Mouse (Mus musculus): ENCODE measurements around the gene Inpp4b. TPM values are rescaled to one million over a fixed set of nuclear protein-coding genes. Genes with fewer than 3 reads are reported as not detected.

The Inpp4b gene
- total and polyA plus RNA-seq, 3 experiments: 7.3 to 73.4 (median 68.9) TPM

DNA sequence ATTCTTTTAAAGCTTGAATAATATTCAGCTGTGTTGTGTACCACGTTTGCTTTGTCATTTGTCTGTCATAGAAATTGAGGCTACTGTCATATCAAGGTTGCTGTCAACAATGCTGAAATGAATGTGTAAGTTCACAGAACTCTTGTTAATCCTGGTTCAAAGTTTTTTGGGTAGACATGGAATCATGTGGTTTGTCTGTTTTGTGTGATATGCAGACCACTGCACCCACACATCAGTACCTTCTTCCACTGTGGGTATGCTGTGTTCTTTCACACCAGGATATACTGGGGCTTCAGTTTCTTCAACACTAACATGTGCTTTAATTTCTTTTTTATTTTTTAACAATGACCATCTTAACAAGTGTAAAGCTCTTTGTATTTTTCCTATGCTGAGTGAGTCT is 220.0 kb downstream of the Inpp4b start:
- H3K4me3 ChIP-seq: no peak overlapping the region
- WGBS: 52% methylated on average over 1 of the region's 1 CpGs
- no peak for DNase-seq
- H3K79me2 ChIP-seq (replicated peaks; ENCODE audit: control insufficient read depth, insufficient read depth, low read length): no peaks in the 10 kb centered on the region
- H3K36me3 ChIP-seq (ENCODE audit: control insufficient read depth, insufficient read depth, low read length): no peaks in the 10 kb centered on the region
- no peaks in the 10 kb centered on the region for H3K4me1 ChIP-seq (ENCODE audit: control insufficient read depth, insufficient read depth, low read length)
- H3K27me3 ChIP-seq (ENCODE audit: control insufficient read depth, insufficient read depth, low read length): no peaks in the 10 kb centered on the region
- TF ChIP-seq CTCF (IDR thresholded peaks at IDR 0.05) (no peak), EP300 (IDR thresholded peaks at IDR 0.05; ENCODE audit: insufficient read depth, low read depth, low read length) (no peak), POLR2A (IDR thresholded peaks at IDR 0.05; ENCODE audit: insufficient read depth, low read depth, low read length) (no peak)
- H3K27ac ChIP-seq: no peak overlapping the region
- no peak overlapping the region for H3K9ac ChIP-seq (ENCODE audit: low read depth, low read length)
- intact Hi-C loops (cut with DNase I): no loop called here

GRCm38 (mm10) chr8:81565484-81565883 is 223.1 kb downstream of the Inpp4b start:
- Histone ChIP-seq H3K27ac (no peak overlapping the region), H3K9ac (ENCODE audit: low read depth, low read length) (no peak overlapping the region), H3K27me3 (ENCODE audit: control insufficient read depth, insufficient read depth, low read length) (no peaks in the 10 kb centered on the region), H3K4me1 (ENCODE audit: control insufficient read depth, insufficient read depth, low read length) (no peaks in the 10 kb centered on the region), H3K4me3 (no peak overlapping the region), H3K79me2 (replicated peaks; ENCODE audit: control insufficient read depth, insufficient read depth, low read length) (no peaks in the 10 kb centered on the region), H3K36me3 (ENCODE audit: control insufficient read depth, insufficient read depth, low read length) (no peaks in the 10 kb centered on the region)
- TF ChIP-seq EP300 (IDR thresholded peaks at IDR 0.05; ENCODE audit: insufficient read depth, low read depth, low read length): no peak
- DNase-seq: no peak
- WGBS: 85% methylated on average over 4 of the region's 4 CpGs
- intact Hi-C loops (cut with DNase I): no loop called here

- Histone ChIP-seq H3K27ac (no peak overlapping the region), H3K27me3 (ENCODE audit: control insufficient read depth, insufficient read depth, low read length) (no peaks in the 10 kb centered on the region), H3K79me2 (replicated peaks; ENCODE audit: control insufficient read depth, insufficient read depth, low read length) (no peaks in the 10 kb centered on the region), H3K36me3 (ENCODE audit: control insufficient read depth, insufficient read depth, low read length) (no peaks in the 10 kb centered on the region), H3K4me1 (ENCODE audit: control insufficient read depth, insufficient read depth, low read length) (no peaks in the 10 kb centered on the region), H3K9ac (ENCODE audit: low read depth, low read length) (no peak overlapping the region), H3K4me3 (no peak overlapping the region)
- 95% methylated on average over 1 of the region's 1 CpGs for WGBS
- DNase-seq: no peak
- intact Hi-C loops (cut with DNase I): no loop called here
- TF ChIP-seq CTCF (IDR thresholded peaks at IDR 0.05): no peak
- TF ChIP-seq POLR2A (IDR thresholded peaks at IDR 0.05; ENCODE audit: insufficient read depth, low read depth, low read length): no peak
- no peak for TF ChIP-seq EP300 (IDR thresholded peaks at IDR 0.05; ENCODE audit: insufficient read depth, low read depth, low read length)
These were observed 230.2 kb downstream of the Inpp4b start for GRCm38 (mm10) chr8:81572319-81573104.

GRCm38 (mm10) chr8:81575268-81575917 is 233.0 kb downstream of the Inpp4b start:
- no peaks in the 10 kb centered on the region for H3K79me2 ChIP-seq (replicated peaks; ENCODE audit: control insufficient read depth, insufficient read depth, low read length)
- no peak overlapping the region for H3K27ac ChIP-seq
- DNase-seq: no peak
- no peak overlapping the region for H3K4me3 ChIP-seq
- H3K4me1 ChIP-seq (ENCODE audit: control insufficient read depth, insufficient read depth, low read length): no peaks in the 10 kb centered on the region
- intact Hi-C loops (cut with DNase I): no loop called here
- H3K27me3 ChIP-seq (ENCODE audit: control insufficient read depth, insufficient read depth, low read length): no peaks in the 10 kb centered on the region
- WGBS: 84% methylated on average over 3 of the region's 3 CpGs
- no peaks in the 10 kb centered on the region for H3K36me3 ChIP-seq (ENCODE audit: control insufficient read depth, insufficient read depth, low read length)
- no peak overlapping the region for H3K9ac ChIP-seq (ENCODE audit: low read depth, low read length)
- TF ChIP-seq EP300 (IDR thresholded peaks at IDR 0.05; ENCODE audit: insufficient read depth, low read depth, low read length) (no peak), POLR2A (IDR thresholded peaks at IDR 0.05; ENCODE audit: insufficient read depth, low read depth, low read length) (no peak), CTCF (IDR thresholded peaks at IDR 0.05) (no peak)

DNA sequence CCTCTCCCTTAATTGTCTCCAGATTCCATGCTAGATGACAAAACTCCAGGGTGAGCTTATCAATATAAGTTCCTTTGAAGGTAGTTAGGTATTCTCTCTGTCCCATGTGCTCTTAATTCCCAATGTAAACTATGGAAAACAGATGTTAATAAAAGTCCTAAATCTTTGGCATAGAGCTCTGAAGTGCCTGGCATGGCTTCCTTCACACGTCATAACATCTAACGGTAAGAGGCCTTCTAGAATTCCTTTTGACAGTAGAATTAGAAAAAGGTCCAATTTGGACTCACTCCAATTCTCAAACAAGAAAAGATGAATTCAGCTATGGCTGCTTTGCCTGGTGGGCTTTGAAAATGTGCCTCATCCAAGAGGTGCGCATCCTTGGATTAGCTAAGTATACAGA is 236.6 kb downstream of the Inpp4b start:
- Histone ChIP-seq H3K79me2 (replicated peaks; ENCODE audit: control insufficient read depth, insufficient read depth, low read length) (no peaks in the 10 kb centered on the region), H3K9ac (ENCODE audit: low read depth, low read length) (no peak overlapping the region), H3K36me3 (ENCODE audit: control insufficient read depth, insufficient read depth, low read length) (no peaks in the 10 kb centered on the region), H3K27ac (no peak overlapping the region), H3K27me3 (ENCODE audit: control insufficient read depth, insufficient read depth, low read length) (no peaks in the 10 kb centered on the region), H3K4me1 (ENCODE audit: control insufficient read depth, insufficient read depth, low read length) (no peaks in the 10 kb centered on the region), H3K4me3 (no peak overlapping the region)
- intact Hi-C loops (cut with DNase I): no loop called here
- DNase-seq: no peak
- WGBS: 63% methylated on average over 3 of the region's 3 CpGs
- TF ChIP-seq POLR2A (IDR thresholded peaks at IDR 0.05; ENCODE audit: insufficient read depth, low read depth, low read length) (no peak), CTCF (IDR thresholded peaks at IDR 0.05) (no peak), EP300 (IDR thresholded peaks at IDR 0.05; ENCODE audit: insufficient read depth, low read depth, low read length) (no peak)

DNA sequence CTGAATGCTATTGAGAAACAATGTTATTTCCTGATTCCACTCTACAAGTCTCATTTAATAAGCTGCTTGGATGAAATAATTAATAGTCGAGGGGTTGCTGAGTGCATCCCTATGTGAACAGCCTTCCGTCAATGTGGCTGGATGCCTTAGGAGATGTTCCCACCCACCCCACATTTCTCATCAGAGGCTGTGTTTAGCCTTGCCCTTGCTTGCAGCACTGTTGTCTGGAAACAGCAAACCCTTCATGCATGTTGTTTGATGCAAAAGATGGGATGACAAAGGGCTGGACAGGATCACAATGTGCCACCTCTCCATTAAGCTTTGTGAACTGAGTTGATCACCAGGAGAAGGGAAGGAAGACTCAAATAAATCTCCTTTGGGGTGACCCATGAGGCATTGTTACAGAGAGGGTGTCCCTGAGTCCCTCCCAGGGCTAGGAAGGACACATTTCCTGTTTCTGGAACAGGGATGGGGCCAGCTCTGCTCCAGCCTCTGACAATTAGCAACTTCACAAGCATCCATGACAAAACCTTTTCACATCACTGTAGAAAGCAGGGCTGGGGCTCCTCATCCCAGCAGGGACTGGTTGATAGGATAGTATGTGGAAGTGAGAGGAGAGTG is 239.6 kb downstream of the Inpp4b start:
- no peak for DNase-seq
- no peak overlapping the region for H3K4me3 ChIP-seq
- H3K9ac ChIP-seq (ENCODE audit: low read depth, low read length): no peak overlapping the region
- no peaks in the 10 kb centered on the region for H3K4me1 ChIP-seq (ENCODE audit: control insufficient read depth, insufficient read depth, low read length)
- no peak overlapping the region for H3K27ac ChIP-seq
- intact Hi-C loops (cut with DNase I): no loop called here
- H3K36me3 ChIP-seq (ENCODE audit: control insufficient read depth, insufficient read depth, low read length): no peaks in the 10 kb centered on the region
- TF ChIP-seq CTCF (IDR thresholded peaks at IDR 0.05) (no peak), POLR2A (IDR thresholded peaks at IDR 0.05; ENCODE audit: insufficient read depth, low read depth, low read length) (no peak), EP300 (IDR thresholded peaks at IDR 0.05; ENCODE audit: insufficient read depth, low read depth, low read length) (no peak)
- H3K79me2 ChIP-seq (replicated peaks; ENCODE audit: control insufficient read depth, insufficient read depth, low read length): no peaks in the 10 kb centered on the region
- no peaks in the 10 kb centered on the region for H3K27me3 ChIP-seq (ENCODE audit: control insufficient read depth, insufficient read depth, low read length)
- 82% methylated on average over 2 of the region's 2 CpGs for WGBS
